Mouse (Mus musculus) urinary bladder, postnatal 14 days (tissue): ENCODE results near the gene Tdp2.

ENCODE experiments used
- DNase-seq: peaks from one replicate; pipeline ENCODE4 v3.0.0; 2021; ENCODE audit warnings: low spot score

Gene Tdp2

DNA sequence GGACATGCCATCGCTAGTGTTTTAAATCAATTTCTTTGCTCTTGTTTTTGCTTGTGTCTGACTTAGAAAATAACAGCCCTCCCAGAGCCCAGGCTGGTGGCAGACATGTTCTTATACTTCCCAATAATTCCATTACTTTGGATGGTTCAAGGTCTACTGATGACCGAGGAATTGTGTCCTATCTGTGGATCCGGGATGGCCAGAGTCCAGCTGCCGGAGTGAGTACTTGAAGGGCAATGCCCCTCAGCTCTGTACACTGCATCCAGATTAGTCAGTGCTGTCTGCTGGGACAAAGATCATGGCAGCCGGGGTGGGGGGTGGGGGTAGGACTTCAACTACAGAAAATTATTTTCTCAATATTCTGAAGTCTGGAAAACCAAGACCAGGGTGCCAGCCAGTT is 49.2 kb downstream of the Tdp2 start:
- DNase-seq = no peak

- no peak for DNase-seq
Observed at GRCm38 (mm10) chr13:24882411-24882810, 50.9 kb downstream of the Tdp2 start.

- DNase-seq = no peak
Observed at GRCm38 (mm10) chr13:24889554-24889953, 58.1 kb downstream of the Tdp2 start.
